Mouse (Mus musculus): ENCODE results near the gene Serinc5.
"Not testable (repeated sequence)": the region's sequence is repeated elsewhere in the genome, so short reads cannot be mapped to it uniquely, and the experiment has no call there.

Gene Serinc5

DNA sequence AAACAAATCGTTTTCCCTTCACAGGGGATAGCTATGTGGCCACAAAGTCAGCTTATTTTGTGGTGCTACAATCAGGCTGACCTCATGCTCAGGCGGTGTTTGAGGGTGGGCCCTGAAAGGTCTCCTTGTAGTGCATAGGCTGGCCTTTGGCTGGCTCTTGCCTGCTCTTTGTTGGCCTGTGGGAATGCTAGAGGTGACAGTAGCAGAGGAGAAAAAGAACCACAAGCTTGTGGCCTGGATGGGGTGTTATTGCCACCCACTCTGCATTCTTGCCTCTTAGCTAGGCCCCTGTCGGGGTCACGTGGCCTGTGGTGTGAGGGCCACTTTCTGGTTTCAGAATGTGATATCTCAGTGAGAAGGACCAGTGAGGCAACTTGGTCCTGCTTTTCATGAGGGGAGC lies 54.1 kb downstream of the Serinc5 start:
- DNase-seq (ENCODE audit: low spot score in 2 of 2) = no peak

DNA sequence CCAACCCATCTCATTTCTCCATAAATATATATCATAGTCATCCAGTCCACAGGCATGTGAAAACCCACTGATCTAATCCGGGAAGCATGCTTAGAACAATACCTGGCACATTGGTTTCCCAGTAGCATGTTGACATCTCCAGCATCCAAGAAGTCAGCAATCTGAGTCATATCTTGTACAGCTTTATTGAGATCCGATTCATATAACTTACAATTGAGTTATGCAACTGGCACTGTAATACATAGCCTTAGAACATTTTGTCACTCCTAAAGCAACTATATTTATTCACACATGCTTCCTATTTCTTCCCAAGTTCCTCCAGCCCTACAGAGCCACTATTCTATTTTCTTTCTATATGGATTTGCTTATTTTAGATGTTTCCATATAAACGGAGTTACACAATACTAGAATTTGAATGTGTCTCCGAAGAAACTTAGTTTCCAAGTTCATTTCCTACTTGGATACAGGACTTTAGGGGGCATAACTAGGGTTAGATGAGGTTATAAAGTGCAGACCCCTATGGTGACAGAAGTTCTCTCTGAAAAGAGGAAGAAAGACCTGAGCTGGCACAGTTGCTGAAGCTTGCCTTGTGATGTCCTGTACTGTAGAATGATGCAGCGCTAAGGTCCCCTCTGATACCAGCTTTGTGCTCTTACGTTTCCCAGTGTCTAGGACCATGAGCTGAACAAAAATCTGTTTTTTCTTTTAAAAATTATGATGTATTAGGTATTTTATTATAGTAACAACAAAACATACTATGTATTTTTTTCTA lies 57.5 kb downstream of the Serinc5 start:
- DNase-seq (ENCODE audit: low spot score in 2 of 2) = no peak

DNA sequence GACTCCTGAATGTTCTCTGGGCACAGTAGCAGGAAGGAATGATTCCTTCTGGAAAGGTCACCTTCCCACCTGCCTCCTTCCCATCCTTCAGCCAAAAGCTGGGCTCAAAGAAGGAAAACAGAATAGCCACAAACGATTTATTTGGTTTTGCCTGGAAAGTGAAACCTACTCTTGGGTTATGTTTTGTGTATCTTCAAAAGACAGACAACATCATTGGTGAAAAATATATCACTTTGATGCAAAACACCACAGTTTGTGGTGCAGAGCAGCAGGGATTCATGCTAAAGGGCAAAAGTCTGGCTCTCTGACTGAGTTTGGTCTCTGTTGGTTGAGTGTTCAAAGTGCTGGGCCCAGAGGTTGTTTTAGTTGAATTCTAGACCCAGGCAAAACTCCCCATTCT lies 60.8 kb downstream of the Serinc5 start:
- DNase-seq (ENCODE audit: low spot score in 2 of 2) = no peak

DNA sequence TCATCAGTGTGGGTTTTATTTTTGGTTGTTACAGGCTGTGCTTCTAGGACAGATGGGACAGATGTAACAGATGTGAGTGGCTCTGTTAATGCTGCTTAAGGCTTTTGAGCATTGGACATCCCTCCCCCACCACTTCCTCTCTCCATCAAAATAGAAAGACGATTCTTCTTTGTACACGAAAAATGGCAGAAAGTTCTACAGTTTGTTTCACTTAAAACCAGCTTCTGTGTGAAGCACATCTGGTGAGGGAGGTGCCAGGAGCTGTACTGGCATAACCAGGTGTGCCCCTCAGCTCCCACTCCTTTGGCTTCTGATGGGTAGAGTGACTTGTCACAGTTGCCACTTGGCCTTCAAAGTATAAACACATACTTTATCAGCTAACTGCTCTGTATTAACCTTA lies 63.8 kb downstream of the Serinc5 start:
- DNase-seq (ENCODE audit: low spot score in 2 of 2) = no peak

DNA sequence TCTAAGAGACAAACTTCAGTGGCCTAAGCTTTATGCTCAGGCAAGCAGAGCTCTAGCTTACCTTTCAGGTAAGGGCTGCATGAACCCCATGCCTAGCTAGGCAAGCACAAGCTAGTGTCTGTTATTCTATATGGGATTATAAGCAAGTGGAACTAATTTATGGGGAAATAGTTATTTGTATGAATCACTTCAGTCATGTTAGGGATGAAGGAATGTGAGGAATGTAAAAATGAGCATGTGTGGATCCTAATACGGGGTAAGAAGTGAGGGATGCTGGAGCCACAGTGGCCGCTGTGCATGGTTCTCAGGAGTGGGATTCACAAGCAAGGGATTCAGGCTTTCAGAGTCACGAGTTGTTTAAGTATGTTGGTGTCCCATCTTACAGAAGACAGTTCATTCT lies 64.4 kb downstream of the Serinc5 start:
- DNase-seq (ENCODE audit: low spot score in 2 of 2) = no peak

DNA sequence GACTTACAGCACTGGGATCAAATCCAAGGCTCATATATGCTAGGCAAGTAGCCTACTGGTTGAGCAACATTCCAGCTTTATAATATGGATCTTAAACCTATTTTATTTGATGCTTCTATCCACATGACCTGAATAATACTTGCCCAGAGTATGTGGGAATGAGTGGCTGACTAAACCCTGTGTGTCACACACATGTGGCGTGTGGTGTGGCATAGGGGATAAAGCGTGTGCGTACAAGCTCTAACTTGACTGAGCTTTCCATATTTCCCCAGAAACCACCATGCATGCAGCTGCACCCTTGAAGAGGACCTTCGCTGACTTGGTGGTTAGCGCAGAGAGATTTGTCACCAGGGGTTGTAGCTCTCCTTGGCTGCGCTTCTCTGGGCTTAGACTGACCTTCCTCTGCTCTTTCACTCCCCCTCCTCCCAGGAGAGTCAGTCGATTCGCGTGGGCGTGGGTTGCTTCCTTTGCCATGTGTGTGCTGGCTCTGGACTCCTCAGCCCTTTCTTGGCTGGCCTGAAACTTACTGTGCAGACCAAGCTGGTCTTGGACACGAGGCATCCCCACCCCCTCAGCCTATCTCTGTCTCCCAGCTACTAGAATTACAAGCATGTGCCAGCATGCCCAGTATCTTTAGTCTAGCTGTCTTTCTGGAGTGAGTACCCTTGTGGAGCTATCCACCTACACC lies 65.2 kb downstream of the Serinc5 start:
- no peak for DNase-seq (ENCODE audit: low spot score in 2 of 2)

DNA sequence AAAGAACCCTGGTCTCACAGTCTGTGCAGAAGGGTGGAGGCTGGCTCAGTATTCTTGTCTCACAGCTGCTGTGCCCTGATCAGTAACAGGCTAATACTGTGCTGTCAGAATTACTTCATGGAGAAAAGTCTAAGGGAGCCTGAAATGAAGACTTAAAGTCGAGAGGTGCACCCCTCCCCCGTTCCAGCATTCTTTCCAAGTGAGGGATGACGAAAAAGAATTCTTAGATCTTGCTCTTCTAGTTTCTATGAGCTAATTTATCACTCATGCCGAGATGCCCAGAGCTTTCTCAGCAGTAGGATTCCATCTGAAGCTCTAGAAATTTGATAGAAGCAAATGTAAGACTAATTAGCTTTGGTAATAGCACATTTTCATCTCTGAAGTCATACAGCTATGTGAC lies 66.8 kb downstream of the Serinc5 start:
- DNase-seq (ENCODE audit: low spot score in 2 of 2) = no peak

DNA sequence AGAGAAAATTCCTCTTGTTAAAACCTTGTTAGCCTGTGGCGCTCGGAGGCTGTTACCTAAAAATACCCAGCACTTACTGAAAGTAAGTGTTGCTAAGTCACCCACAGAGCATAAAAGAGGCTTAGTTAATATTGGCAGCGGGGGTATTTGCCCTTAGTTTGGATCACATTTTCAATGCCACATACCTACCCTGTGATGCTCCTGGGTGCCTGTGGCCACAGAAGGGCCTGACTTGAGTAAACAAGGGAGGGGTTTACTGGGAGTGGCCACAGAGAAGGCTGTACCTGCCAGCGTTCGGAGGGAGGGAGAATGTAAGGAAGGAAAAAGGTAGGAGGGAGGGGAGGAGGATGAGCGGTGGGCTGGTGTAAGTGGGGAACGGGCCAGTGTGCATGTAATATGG lies 68.8 kb downstream of the Serinc5 start:
- no peak for DNase-seq (ENCODE audit: low spot score in 2 of 2)

DNA sequence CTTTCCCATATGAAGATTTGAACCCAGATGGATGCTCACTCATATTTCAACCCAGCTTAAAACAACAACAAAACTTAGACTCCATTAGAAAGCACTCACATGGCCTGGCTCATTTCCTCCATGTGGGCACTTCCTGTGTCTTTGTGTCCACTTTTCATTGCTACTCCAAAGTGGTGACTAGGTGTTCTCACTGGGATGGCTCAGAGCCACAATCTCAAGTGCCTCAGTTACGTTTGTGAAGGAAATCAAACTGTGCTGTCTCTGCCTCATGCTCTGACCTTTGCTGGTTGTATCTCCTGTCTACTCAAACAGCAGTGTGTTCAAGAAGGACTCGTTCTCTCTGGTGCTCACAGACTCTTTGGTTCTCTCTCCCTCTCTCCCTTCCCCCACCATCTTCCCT lies 70.7 kb downstream of the Serinc5 start:
- no peak for DNase-seq (ENCODE audit: low spot score in 2 of 2)

DNA sequence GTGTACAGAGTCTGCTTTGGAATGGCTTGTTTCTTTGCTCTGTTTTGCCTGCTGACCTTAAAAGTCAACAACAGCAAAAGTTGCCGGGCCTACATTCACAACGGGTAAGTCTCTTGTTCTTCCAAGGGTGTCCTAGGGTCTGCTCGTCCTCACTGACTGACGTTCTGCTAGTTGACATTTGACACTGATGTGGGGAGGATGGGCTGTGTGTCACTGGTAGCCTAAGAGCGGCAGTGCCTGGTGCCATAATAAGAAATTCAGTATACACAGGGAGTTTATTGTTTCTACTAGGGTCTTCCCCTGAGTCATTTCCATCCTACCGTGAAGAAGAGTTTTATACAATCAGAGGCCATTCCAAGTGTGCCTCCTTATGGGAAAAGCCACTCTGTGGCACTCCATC lies 71.9 kb downstream of the Serinc5 start:
- DNase-seq (ENCODE audit: low spot score in 2 of 2) = no peak

DNA sequence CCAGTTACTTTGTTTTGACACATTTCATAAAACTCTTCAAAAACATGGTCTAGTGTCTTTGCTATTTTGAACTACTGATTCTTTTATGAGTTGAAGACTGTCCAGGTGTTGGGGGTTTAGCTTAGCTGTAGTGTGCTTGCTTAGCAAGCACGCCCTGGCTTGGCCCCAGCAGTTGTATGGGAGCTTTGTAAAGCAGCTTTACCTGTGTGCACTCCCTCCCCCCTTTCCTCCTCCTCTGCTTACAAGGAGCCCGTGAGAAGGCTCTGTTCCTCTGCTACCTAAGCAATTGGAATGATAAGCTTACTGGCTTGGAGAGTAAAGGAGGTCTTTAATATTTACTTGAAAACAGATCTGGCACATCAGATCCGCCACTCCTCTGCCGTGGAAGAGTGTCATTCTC lies 72.6 kb downstream of the Serinc5 start:
- no peak for DNase-seq (ENCODE audit: low spot score in 2 of 2)

DNA sequence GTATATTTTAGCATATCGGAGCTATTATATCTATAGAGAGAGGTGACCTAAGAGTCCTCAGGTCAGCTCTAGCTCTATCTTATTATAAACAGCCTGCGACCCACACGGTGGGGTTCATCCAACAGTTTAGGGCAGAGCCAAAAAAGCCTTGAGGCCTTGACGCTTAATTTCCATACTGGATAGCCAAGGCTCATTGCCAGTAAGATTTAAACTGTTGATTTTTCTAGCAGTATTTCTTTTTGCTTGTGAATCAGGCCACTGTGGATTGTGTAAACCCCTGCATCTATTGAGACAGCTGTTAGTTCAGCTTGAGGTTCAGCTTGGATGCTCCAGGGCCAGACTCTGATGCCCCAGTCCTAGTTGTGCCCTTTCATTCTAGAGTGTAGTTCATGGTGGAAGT lies 73.4 kb downstream of the Serinc5 start:
- no peak for DNase-seq (ENCODE audit: low spot score in 2 of 2)

DNA sequence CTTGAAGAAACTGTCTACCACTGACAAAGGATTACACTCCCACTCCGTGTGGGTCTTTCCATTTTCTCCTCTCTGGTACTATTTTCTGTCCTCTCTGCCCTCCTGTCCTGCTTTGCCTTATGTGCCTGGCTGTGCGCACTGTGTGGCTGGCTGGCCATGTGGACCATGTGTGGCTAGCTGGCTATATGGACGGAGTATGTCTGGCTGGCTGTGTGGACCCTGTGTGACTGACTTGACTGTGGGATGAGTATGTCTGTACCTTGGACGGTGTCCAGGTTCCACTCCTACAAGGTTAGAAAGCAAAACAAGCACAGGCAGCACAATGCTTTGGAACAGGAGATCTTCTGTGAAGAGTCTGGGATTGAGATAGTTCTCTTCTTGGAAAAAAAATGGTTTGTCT lies 74.4 kb downstream of the Serinc5 start:
- DNase-seq (ENCODE audit: low spot score in 2 of 2) = no peak

DNA sequence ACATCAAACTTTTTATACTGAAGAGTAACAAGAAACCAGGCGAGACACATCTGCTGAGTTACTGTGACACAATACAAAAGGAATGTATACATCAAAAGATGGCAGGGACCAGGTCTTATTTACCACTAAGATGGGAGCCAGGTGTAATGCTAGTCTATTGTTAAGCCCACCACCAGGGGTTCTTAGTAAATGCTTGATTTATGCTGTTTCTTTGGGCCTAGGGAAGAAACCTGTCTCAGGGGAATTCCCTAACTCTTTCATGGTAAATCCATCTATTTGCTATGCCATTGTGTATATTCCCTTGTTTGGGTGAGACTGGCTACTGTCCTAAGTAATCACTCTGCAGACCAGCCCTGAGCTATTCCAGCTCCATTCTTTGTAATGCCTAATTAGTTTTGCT lies 76.3 kb downstream of the Serinc5 start:
- DNase-seq (ENCODE audit: low spot score in 2 of 2) = not testable (repeated sequence)

DNA sequence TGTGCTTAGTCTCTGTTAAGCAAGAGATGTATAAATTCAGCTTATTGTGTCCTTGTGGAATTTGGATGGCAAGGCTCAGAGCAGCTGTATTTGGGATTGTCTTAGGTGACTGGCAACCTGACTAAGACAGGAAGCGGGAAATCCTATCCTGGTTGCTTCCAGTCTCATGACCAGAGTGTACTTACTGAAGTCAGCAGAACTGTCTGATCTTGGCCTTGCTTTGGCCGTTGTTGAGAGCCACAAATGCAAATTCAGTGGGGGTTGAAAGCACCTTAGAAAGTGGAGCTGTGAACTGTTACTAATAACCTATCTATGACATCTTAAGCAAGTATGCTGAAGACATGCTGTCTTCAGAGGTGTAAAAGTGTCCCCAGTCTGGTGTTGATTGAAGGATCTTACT lies 78.2 kb downstream of the Serinc5 start:
- DNase-seq (ENCODE audit: low spot score in 2 of 2) = no peak

DNA sequence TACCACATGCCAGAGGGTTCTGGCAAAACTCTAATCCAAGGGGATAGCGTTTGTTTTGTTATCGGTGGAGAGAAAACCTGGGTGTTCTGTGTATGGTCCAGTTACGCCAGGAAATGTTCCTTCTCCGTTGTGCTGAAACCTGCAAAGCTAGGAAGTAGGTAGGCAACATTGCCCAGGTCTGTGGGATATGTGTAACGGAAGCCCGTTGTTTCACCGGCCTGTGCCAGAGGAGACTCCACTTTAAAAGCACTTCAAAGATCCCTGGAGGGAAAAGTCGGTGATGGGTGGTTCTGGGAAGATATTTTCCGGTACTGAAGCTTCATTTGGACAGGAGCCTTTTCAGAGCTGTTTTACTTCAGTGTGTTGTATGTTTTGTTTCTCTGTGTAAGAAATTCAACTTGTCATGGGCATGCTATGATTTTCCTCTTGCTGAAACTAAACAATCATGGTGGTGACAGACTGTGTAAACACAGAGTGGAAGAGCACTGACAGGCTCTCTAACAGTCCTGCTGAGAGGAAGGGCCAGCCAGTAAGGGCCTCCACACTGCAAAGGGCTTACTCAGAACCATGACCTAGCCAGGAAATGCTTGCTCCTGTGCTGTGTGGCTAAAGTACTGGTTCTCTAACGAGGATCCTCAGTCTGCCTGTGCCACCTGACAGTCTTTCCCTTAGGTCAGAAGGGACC lies 83.1 kb downstream of the Serinc5 start:
- no peak for DNase-seq (ENCODE audit: low spot score in 2 of 2)

DNA sequence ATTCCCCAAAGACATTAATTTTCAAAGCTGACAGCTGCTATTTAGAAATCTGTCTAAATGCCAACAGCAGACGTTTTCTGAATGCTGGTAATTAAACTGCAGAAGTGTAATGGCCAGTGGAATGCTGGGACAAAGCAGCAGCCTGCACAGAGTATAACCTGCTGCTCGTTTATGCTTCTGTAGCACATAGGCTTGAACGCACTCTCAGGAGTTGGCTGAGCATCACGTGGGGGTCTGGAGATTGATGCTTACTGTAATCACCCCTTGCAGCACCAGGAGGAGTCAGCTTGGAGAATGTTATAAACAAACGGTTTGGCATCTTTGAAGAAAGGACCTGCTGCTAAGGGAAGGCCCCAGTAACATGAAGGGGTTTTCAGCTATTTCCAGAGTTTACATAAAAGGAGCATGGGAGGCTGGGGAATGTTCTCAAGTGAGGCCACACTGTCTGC lies 85.6 kb downstream of the Serinc5 start:
- no peak for DNase-seq (ENCODE audit: low spot score in 2 of 2)

DNA sequence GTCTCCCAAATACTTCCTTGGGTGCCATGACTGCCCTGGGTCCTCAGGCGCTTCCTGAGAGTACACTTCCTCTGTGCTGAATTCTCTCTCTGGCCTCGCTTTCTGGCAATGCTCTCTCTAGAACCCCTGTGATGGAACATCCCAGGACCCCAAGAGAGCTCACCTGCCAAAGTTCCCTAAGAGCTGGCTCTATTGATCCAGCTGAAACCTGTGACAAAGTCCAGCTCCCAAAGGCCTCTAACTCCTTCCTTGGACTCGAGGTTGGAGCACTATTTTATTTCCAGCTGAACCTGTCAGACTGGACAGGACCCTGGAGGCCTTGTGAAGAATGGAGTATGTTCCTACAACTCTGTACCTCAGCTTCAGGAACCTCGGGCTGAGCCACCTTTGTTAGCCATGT lies 86.2 kb downstream of the Serinc5 start:
- DNase-seq (ENCODE audit: low spot score in 2 of 2) = no peak

DNA sequence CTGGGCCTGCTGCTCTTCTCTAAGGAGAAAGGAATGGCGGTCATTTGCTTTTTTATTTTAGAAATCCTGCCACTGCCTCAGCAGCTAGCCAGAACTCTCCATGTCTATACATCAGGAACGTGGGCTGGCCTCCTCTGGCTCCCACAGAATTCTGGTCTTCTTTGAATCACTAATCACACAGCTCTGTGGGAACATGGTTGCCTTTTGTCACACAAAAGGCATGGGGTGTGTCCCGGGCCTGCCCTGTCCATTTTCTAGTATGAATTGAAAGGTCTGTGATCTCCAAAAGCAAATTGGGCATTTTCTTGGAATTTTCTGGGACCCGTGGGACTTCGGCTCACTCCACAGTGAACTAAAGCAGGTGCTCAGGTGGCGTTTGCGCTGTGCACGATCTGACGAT lies 87.9 kb downstream of the Serinc5 start:
- no peak for DNase-seq (ENCODE audit: low spot score in 2 of 2)

DNA sequence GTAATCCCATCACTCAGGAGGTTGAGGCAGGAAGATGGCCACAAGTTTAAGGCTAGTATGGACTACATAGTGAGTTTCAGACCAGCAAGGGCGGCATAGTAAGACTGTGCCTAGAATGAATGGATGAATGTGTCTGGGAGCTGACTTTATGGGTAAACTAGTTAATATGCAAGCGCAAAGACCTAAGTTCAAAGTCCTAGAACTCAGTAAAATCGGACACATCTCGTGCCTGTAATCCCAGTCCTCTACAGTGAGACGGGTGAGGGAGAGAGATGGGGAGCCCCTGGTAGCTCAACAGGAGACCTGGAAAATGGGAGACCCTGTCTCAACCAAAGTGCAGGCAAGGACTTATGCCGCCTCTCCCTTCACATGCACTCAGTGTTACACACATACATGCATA lies 88.5 kb downstream of the Serinc5 start:
- no peak for DNase-seq (ENCODE audit: low spot score in 2 of 2)

DNA sequence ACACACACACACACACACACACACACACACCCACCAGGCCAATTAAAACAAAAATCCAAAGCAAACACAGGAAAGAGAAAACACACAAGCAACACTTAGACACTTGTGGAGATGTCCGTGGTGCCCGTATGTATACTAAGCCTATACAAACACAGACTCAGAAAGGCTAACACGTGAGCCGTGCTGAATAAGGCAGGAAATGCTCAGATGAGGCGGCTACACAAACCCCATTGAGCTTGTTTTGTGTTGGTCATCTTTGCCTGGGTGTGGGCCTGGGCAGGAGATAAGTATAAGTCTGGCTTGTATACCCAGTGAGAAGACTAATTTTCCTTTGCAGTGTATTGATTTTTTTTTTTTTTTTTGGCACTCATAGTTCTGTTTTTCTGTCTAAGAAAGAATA lies 91.1 kb downstream of the Serinc5 start:
- DNase-seq (ENCODE audit: low spot score in 2 of 2) = no peak

DNA sequence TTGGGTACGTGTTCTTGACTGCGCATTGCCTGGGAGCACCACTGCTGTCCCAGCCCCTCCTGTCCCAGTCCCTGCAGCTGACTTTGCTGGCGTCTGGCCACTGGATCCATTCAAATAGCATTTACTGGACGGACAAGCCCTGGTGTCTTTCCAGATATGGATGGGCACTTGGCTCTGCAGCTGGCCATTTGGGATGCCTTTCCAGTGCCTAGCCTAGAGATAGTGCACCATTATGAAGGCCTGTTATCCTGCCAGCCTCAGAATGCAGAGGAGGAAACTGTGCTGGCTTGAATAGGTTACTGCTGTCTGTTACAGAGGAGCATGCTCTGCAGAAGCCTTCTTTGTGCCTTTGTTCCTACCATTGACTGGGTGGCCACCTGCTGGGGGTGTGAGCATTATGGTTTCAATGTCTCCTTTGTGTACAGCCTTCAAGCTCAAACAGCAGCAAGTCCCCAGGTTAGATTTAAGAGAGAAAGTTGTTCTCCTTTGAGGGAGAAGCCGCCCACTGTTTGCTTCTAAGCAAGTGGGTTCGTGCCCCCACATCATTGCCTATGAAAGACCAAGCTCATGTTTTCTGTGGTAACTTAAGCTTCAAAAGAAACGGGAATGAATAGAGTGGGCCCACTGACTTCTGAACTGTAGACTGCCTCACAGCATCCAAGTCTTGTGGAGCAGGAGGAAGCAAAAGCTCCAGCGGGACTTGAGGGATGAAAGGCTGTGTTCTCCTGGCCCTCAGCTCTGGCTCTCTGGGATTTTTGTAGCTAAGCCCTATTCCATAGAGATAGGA lies 92.5 kb downstream of the Serinc5 start:
- DNase-seq (ENCODE audit: low spot score in 2 of 2) = no peak

All from spleen, postnatal 36 days (tissue).